Mouse (Mus musculus) 416B (cell line): Measurements from ENCODE around the gene Ncam1.

Experiments used
- DNase-seq: peaks from one replicate; pipeline ENCODE4 v3.0.0; 2011; ENCODE audit warnings: low read depth

The Ncam1 gene

GRCm38 (mm10) chr9:49751466-49751865 is 47.3 kb downstream of the Ncam1 start:
- DNase-seq, result no peak

GRCm38 (mm10) chr9:49746176-49746575 is 52.5 kb downstream of the Ncam1 start:
- DNase-seq, result no peak

GRCm38 (mm10) chr9:49745696-49746095 is 53.0 kb downstream of the Ncam1 start:
- no peak for DNase-seq

GRCm38 (mm10) chr9:49744286-49744685 is 54.4 kb downstream of the Ncam1 start:
- DNase-seq, result no peak

GRCm38 (mm10) chr9:49739935-49740334 is 58.8 kb downstream of the Ncam1 start:
- no peak for DNase-seq

- no peak for DNase-seq
Observed at GRCm38 (mm10) chr9:49738546-49738945, 60.2 kb downstream of the Ncam1 start.

GRCm38 (mm10) chr9:49737166-49737565 is 61.6 kb downstream of the Ncam1 start:
- no peak for DNase-seq

GRCm38 (mm10) chr9:49734348-49735007 is 64.2 kb downstream of the Ncam1 start:
- no peak for DNase-seq

GRCm38 (mm10) chr9:49733726-49734125 is 65.0 kb downstream of the Ncam1 start:
- no peak for DNase-seq

GRCm38 (mm10) chr9:49729479-49729878 is 69.2 kb downstream of the Ncam1 start:
- no peak for DNase-seq

- no peak for DNase-seq
Observed at GRCm38 (mm10) chr9:49728211-49728610, 70.5 kb downstream of the Ncam1 start.

GRCm38 (mm10) chr9:49722765-49723164 is 76.0 kb downstream of the Ncam1 start:
- DNase-seq, result no peak

- no peak for DNase-seq
Observed at GRCm38 (mm10) chr9:49715121-49715520, 83.6 kb downstream of the Ncam1 start.

- no peak for DNase-seq
Observed at GRCm38 (mm10) chr9:49714091-49714490, 84.6 kb downstream of the Ncam1 start.

- DNase-seq, result no peak
Observed at GRCm38 (mm10) chr9:49707646-49708045, 91.1 kb downstream of the Ncam1 start.

GRCm38 (mm10) chr9:49704196-49704967 is 94.3 kb downstream of the Ncam1 start:
- no peak for DNase-seq

GRCm38 (mm10) chr9:49695371-49695770 is 103.4 kb downstream of the Ncam1 start:
- DNase-seq, result no peak

- DNase-seq, result no peak
Observed at GRCm38 (mm10) chr9:49692791-49693190, 105.9 kb downstream of the Ncam1 start.

- DNase-seq, result no peak
Observed at GRCm38 (mm10) chr9:49691344-49691743, 107.4 kb downstream of the Ncam1 start.

- DNase-seq, result no peak
Observed at GRCm38 (mm10) chr9:49683566-49684273, 115.0 kb downstream of the Ncam1 start.

GRCm38 (mm10) chr9:49681848-49682469 is 116.8 kb downstream of the Ncam1 start:
- no peak for DNase-seq

- DNase-seq, result no peak
Observed at GRCm38 (mm10) chr9:49679270-49679669, 119.5 kb downstream of the Ncam1 start.
